Mouse (Mus musculus) splenic B cell, adult 2 months (primary cell): ENCODE measurements around the gene Eml1.
A peak's percentile ranks its signal among the peaks of the same experiment; 100 is the strongest.

Experiments
- DNase-seq: peaks from one replicate; pipeline ENCODE4 v3.0.0-alpha.2; 2011; ENCODE audit warnings: low read depth, low spot score
- H3K27me3 ChIP-seq: 2 replicates; pipeline ENCODE4 v1.6.1; 2012; ENCODE audit warnings: mild to moderate bottlenecking, low read length, moderate library complexity, mixed read lengths; ENCODE audit not compliant: control insufficient read depth, poor library complexity, insufficient read depth, severe bottlenecking
- H3K36me3 ChIP-seq: 2 replicates; pipeline ENCODE4 v1.6.1; 2012; ENCODE audit warnings: mild to moderate bottlenecking, low read length, moderate library complexity, mixed read lengths; ENCODE audit not compliant: control insufficient read depth, poor library complexity, insufficient read depth, severe bottlenecking

The Eml1 gene

GRCm38 (mm10) chr12:108355986-108356385 lies 14.8 kb upstream of the Eml1 start:
- H3K27me3 ChIP-seq = no peaks in the 10 kb centered on the region
- H3K36me3 ChIP-seq = no peaks in the 10 kb centered on the region
- no peak for DNase-seq

GRCm38 (mm10) chr12:108363796-108364195 lies 7.0 kb upstream of the Eml1 start:
- Histone ChIP-seq H3K27me3 (no peaks in the 10 kb centered on the region), H3K36me3 (no peaks in the 10 kb centered on the region)
- peak; percentile 34 for DNase-seq

- DNase-seq = no peak
- Histone ChIP-seq H3K36me3 (no peaks in the 10 kb centered on the region), H3K27me3 (no peaks in the 10 kb centered on the region)
These were observed 5.4 kb upstream of the Eml1 start for GRCm38 (mm10) chr12:108365340-108365739.

- no peak for DNase-seq
- Histone ChIP-seq H3K36me3 (no peaks in the 10 kb centered on the region), H3K27me3 (no peaks in the 10 kb centered on the region)
These were observed 4.9 kb upstream of the Eml1 start for GRCm38 (mm10) chr12:108365868-108366267.

- Histone ChIP-seq H3K27me3 (no peaks in the 10 kb centered on the region), H3K36me3 (no peaks in the 10 kb centered on the region)
- DNase-seq = no peak
These were observed 2.8 kb upstream of the Eml1 start for GRCm38 (mm10) chr12:108367909-108368308.

GRCm38 (mm10) chr12:108368921-108369320 lies 1.8 kb upstream of the Eml1 start:
- no peaks in the 10 kb centered on the region for H3K27me3 ChIP-seq
- H3K36me3 ChIP-seq = no peaks in the 10 kb centered on the region
- DNase-seq = no peak

- H3K36me3 ChIP-seq = no peaks in the 10 kb centered on the region
- DNase-seq = no peak
- H3K27me3 ChIP-seq = no peaks in the 10 kb centered on the region
These were observed 640 bp downstream of the Eml1 start for GRCm38 (mm10) chr12:108371429-108371765.

- Histone ChIP-seq H3K36me3 (no peaks in the 10 kb centered on the region), H3K27me3 (no peaks in the 10 kb centered on the region)
- DNase-seq = no peak
These were observed 1.5 kb downstream of the Eml1 start for GRCm38 (mm10) chr12:108372241-108372640.

- no peak for DNase-seq
- H3K27me3 ChIP-seq = no peaks in the 10 kb centered on the region
- H3K36me3 ChIP-seq = no peaks in the 10 kb centered on the region
These were observed 2.9 kb downstream of the Eml1 start for GRCm38 (mm10) chr12:108373611-108374010.

- no peak for DNase-seq
- H3K27me3 ChIP-seq = no peaks in the 10 kb centered on the region
- no peaks in the 10 kb centered on the region for H3K36me3 ChIP-seq
These were observed 3.9 kb downstream of the Eml1 start for GRCm38 (mm10) chr12:108374689-108375088.

- H3K36me3 ChIP-seq = no peaks in the 10 kb centered on the region
- H3K27me3 ChIP-seq = no peaks in the 10 kb centered on the region
- no peak for DNase-seq
These were observed 7.8 kb downstream of the Eml1 start for GRCm38 (mm10) chr12:108378379-108379133.

GRCm38 (mm10) chr12:108386476-108387232 lies 15.9 kb downstream of the Eml1 start:
- no peaks in the 10 kb centered on the region for H3K27me3 ChIP-seq
- no peaks in the 10 kb centered on the region for H3K36me3 ChIP-seq
- no peak for DNase-seq

GRCm38 (mm10) chr12:108389718-108390117 lies 19.0 kb downstream of the Eml1 start:
- Histone ChIP-seq H3K27me3 (no peaks in the 10 kb centered on the region), H3K36me3 (no peaks in the 10 kb centered on the region)
- DNase-seq = no peak

- DNase-seq = no peak
These were observed 21.7 kb downstream of the Eml1 start for GRCm38 (mm10) chr12:108392254-108393044.

GRCm38 (mm10) chr12:108393082-108393481 lies 22.3 kb downstream of the Eml1 start:
- no peak for DNase-seq
- Histone ChIP-seq H3K36me3 (no peaks in the 10 kb centered on the region), H3K27me3 (no peaks in the 10 kb centered on the region)

More at GRCm38 (mm10) chr12:108392254-108393044, 21.7 kb downstream of the Eml1 start:
- Histone ChIP-seq H3K27me3 (no peaks in the 10 kb centered on the region), H3K36me3 (no peaks in the 10 kb centered on the region)
